Mouse (Mus musculus) heart, postnatal 25 days (tissue): ENCODE results near the gene Wnt9b. TPM values are rescaled to one million over a fixed set of nuclear protein-coding genes. Genes with fewer than 3 reads are reported as not detected.
"Not testable (repeated sequence)": the region's sequence is repeated elsewhere in the genome, so short reads cannot be mapped to it uniquely, and the experiment has no call there.

Experiments
- DNase-seq: peaks from one replicate; pipeline ENCODE4 v3.0.0; 2022; ENCODE audit warnings: low spot score
- intact Hi-C: fragments of 180-260 bp; cut with DNase I; formaldehyde crosslinking; loops from one replicate; pipeline ENCODE4 v1.15.1; 2025
- total RNA-seq, 2 experiments: library from RNA; stranded (reverse); gene quantifications; 2 replicates each; pipeline ENCODE4 v1.2.3; 2021

The Wnt9b gene
- under 1 TPM; 0.78 to 0.99 TPM for total RNA-seq

DNA sequence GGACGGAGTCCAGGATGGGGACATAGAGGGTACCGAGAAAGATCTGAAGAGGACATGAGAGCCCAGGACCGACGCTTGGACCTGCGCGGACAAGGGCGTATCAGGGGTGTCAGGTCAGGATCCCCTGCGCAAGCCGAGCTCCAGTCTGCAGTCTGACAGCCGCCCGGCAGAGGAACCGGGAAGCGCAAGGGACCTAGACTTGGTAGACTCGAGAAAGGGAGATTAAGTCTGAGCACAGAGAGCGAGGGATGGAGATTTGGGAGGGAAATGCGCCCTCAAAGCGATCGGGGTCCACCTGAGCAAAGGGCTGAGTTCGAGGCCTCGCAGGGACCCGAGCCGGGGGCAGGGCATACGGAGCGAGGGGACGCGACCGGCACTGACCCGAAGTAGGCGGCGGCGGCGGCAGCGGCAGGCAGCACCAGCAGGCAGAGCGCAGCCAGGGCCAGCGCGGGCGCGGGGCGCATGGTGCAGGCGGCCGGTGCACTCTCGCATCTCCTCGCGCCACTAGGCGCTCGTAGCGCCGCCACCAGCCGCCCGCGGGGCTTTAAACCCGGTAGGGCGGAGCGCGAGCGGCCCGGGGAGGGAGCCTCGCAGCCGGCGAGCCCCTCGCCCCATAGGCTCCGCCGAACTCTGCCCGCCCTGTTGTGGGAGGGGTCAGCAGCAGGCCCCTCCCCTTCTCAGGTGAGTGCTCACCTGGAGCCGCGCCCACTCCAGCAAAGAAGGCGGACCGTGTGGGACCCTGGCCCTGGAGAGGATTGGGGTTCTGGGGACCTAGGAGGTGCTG, at the start of gene Wnt9b:
TSS of gene Wnt9b (minus strand) at position 516 of the 784 bp plus-strand sequence.
- no peak for DNase-seq
- intact Hi-C loops, result no loop called here

GRCm38 (mm10) chr11:103789951-103790350, 40.3 kb upstream of the Wnt9b start:
- intact Hi-C loops, result no loop called here
- DNase-seq, result no peak

- intact Hi-C loops, result no loop called here
These were observed 30.5 kb upstream of the Wnt9b start for GRCm38 (mm10) chr11:103780152-103780551.

DNA sequence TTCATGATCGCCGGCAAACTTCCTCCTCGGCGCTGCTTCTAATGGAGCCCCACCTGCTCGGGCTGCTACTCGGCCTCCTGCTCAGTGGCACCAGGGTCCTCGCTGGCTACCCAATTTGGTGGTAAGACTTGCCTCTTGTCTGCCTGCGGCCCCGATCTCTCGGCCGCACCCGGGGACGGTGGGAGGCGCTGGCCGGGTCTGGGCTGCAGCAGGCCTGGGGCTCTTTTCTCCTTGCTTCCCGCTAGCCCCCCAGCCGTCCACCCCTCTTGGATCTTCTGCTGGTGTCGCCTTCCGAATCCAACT, 24.6 kb upstream of the Wnt9b start:
- intact Hi-C loops, result no loop called here
- no peak for DNase-seq

More at GRCm38 (mm10) chr11:103780152-103780551, 30.5 kb upstream of the Wnt9b start:
- no peak for DNase-seq

GRCm38 (mm10) chr11:103773387-103774227, 24.0 kb upstream of the Wnt9b start, which contains the start of gene Wnt3:
TSS of gene Wnt3 (plus strand) at chr11:103774150.
- DNase-seq, result no peak
- intact Hi-C loops, result no loop called here

DNA sequence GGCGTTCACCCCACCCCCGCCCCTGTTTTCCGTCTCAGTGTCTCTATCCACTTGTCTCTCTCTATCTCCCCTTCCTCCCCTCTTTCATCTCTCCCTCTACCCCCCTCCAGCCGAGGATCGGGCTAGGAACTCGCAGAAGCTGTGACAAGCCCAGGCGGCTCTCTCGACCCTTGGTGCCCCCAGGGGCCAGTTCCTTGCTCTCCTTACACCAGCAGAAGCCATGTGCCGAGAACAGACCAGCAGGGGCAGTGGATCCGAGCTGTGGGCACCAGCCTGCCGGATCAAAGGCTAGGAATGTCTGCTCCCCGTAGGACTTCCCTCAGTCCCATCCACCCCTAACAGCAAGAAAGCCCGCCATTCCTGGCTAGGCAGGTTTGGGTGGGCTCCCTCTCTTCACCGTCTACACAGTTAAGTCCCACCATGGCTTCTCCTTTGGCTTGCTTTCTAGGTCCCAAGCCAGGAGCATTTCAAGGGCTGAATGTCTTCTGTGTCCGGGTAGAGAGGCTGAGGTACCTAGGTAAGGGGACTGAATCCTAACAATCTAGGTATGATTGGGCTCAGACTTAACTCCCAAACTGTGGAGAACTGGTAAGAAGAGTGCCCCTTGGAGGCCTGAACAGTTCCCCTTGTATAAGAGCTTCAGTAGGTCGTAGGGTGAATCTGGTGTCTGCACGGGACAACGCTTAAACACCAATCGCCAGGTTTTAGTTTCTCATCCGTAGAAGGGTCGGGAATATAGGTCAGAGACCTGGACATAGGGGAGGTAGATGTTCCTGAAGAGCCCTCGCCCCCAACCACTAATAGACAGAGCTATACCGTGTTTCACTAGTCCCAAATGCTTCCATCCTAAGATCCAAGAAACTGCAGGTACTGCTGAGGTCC, 23.1 kb upstream of the Wnt9b start:
- intact Hi-C loops, result no loop called here
- no peak for DNase-seq

DNA sequence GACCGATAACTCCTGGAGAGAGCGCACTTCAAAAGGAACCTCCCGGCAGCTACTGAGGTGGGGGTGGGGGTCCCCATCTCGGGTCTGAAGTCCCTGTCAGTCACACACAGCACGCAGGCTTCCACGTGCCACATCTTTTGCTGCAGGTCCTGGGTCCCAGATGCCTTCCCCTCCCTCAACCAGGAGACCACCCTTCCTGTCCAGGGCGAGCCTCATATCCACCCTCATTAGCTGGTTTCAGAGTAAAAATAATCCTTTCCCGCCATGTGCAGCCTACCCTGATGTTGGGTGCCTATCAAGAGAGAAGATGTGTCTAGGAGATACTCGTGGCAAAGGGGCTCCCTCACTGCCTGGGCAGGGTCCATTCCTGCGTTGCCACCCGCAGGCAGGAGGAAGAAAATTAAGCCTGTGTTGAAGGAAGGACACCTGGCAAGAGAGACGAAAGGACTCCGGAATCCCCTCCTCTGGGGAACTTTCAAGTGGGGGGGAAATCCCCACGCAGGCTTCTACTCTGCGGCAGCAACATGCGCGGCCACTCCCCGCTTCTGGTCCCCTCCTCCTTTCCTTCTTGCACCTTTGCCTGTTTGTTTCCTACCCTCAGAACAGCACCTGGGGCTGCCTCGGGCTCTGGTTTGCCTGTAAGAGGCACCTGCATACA, 21.7 kb upstream of the Wnt9b start:
- no peak for DNase-seq
- intact Hi-C loops, result no loop called here

DNA sequence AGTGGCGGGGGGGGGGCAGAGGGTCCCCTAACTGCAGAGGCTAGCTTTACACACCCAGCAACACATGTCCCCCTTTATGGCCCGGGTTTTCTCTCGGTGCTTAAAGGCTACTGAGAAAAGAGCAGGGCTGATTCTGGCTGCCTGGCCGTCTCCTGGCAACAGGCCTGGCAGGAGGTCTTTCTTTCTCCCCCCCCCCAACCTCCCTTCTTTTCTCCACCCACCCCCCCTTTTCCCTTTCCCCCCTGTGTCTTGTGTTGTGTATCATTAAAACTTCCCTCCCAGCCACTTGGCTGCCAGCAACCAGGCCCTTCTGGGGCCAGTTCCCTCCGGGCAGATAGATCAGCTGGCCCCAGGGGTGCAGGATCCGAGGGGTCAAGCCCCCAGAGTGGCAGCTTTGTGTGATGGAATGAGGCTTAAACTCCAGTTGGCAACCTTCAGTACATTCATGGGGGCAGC, 16.0 kb upstream of the Wnt9b start:
- intact Hi-C loops, result no loop called here
- no peak for DNase-seq

- intact Hi-C loops, result loop anchor here (5.0 kb wide), 1 partner anchor 408 kb away; no protein-coding TSS in a partner anchor
- DNase-seq, result no peak
These were observed 15.0 kb upstream of the Wnt9b start for GRCm38 (mm10) chr11:103764601-103765000.

- DNase-seq, result no peak
- intact Hi-C loops, result loop anchor here (1.0 to 5.0 kb wide), 2 partner anchors 149 to 409 kb away; no protein-coding TSS in a partner anchor
These were observed 14.0 kb upstream of the Wnt9b start for GRCm38 (mm10) chr11:103763410-103764163.

DNA sequence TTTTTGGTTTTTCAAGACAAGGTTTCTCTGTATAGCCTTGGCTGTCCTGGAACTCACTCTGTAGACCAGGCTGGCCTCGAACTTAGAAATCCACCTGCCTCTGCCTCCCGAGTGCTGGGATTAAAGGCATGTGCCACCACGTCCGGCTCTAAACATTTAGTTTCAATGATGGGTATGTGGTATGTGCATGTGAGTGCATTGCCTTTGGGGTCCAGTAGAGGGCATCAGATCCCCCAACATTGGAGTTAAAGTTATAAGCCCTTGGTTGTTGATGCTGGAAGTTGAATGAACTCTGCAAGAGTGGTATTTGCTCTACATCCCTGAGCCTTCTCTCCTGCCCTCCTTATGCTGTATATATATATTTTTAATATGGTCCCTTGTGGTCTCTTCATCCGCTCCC, 11.3 kb upstream of the Wnt9b start:
- intact Hi-C loops, result loop anchor here (5.0 kb wide), 1 partner anchor 411 kb away; no protein-coding TSS in a partner anchor
- DNase-seq, result not testable (repeated sequence)

GRCm38 (mm10) chr11:103760101-103760500, 10.5 kb upstream of the Wnt9b start:
- intact Hi-C loops, result loop anchor here (5.0 kb wide), 1 partner anchor 412 kb away; no protein-coding TSS in a partner anchor
- no peak for DNase-seq

- no peak for DNase-seq
- intact Hi-C loops, result loop anchor here (1.0 to 5.0 kb wide), 3 partner anchors 61 to 119 kb away; partner anchors contain the start of gene Gosr2
These were observed 9.1 kb upstream of the Wnt9b start for GRCm38 (mm10) chr11:103758706-103759105.

GRCm38 (mm10) chr11:103758054-103758453, 8.4 kb upstream of the Wnt9b start:
- intact Hi-C loops, result loop anchor here (1.0 to 5.0 kb wide), 3 partner anchors 61 to 119 kb away; partner anchors contain the start of gene Gosr2

GRCm38 (mm10) chr11:103750612-103751011, 991 bp upstream of the Wnt9b start:
- no peak for DNase-seq
- intact Hi-C loops, result no loop called here

More at GRCm38 (mm10) chr11:103758054-103758453, 8.4 kb upstream of the Wnt9b start:
- no peak for DNase-seq

DNA sequence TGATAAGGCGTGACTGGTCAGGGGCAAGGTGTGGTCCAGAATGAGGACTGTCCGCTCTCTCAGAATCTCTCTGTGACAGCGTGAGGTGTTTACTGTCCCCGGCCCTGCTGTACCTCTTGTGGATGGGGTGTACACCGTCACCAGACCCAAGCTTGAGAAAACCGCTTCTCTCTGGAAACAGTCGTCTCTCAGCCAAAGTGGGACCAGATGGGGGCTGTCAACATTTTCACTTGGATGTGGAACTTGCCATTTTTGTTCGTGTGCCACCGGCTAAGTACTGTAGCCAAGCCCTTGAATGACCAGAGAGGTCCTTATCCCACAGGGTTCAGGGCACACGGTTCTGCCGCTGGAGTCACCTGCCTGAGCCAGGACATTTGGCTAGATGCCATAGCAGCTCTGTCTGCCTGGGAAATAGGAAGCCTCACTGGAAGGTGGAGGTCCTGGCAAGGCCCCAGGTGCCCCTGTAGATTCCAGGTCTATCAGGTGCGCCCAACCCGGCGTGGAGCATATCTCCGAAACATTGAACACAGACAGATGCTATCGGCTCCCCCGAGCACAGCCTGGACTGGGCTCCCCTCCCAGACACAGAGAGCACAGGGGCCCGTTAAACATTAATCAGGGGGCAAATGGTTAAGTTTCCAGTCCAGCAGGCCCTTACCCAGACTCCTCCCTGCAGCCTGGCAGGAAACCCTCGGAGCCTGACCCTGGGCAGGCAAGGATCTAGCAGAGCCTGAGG, 14.4 kb downstream of the Wnt9b start:
- intact Hi-C loops, result no loop called here
- no peak for DNase-seq

- intact Hi-C loops, result no loop called here
- DNase-seq, result no peak
These were observed 15.1 kb downstream of the Wnt9b start for GRCm38 (mm10) chr11:103734411-103735045.
